Mouse (Mus musculus): ENCODE measurements around the gene Myo3a. TPM values are rescaled to one million over a fixed set of nuclear protein-coding genes. Genes with fewer than 3 reads are reported as not detected.

The Myo3a gene
- total and polyA plus RNA-seq, 3 experiments: not detected

GRCm38 (mm10) chr2:22624188-22624975, 397.1 kb downstream of the Myo3a start:
- Histone ChIP-seq H3K27ac (ENCODE audit: insufficient read depth, low read depth) (no peak overlapping the region), H3K27me3 (replicated peaks) (no peaks in the 10 kb centered on the region), H3K79me2 (replicated peaks; ENCODE audit: control insufficient read depth, extremely low read depth, insufficient read depth, poor library complexity, severe bottlenecking) (no peaks in the 10 kb centered on the region), H3K9ac (ENCODE audit: insufficient read depth, low read depth) (no peak overlapping the region), H3K4me3 (replicated peaks in 1 of 3; ENCODE audit: low read depth in 2 of 3, low read length in 2 of 3, poor library complexity in 1 of 3) (no peak overlapping the region), H3K4me2 (ENCODE audit: insufficient read depth, low read depth, poor library complexity, severe bottlenecking) (no peak overlapping the region), H3K9me3 (replicated peaks; ENCODE audit: low read length) (peaks cover 11% of the 10 kb centered on the region), H3K4me1 (ENCODE audit: control insufficient read depth in 1 of 2, insufficient read depth in 2 of 2) (no peaks in the 10 kb centered on the region), H3K36me3 (replicated peaks in 1 of 2; ENCODE audit: control insufficient read depth in 1 of 2, insufficient read depth in 1 of 2, low read length in 1 of 2) (no peaks in the 10 kb centered on the region)
- DNase-seq (ENCODE audit: extremely low read depth): no peak
- in situ Hi-C loops (cut with MboI; ENCODE audit: low pct_ligation_motif_present, low pct_unique_long_range_greater_than_20kb, low sequenced_read_pairs): no loop called here
- TF ChIP-seq MXI1 (IDR thresholded peaks at IDR 0.05; ENCODE audit: low read depth, low read length) (no peak), JUND (conservative IDR thresholded peaks at IDR 0.05; ENCODE audit: low read depth, low read length) (no peak), SIN3A (IDR thresholded peaks at IDR 0.05; ENCODE audit: low read length) (no peak), USF1 (IDR thresholded peaks at IDR 0.05; ENCODE audit: low read depth, low read length) (no peak)
- dilution Hi-C loops (cut with MboI; ENCODE audit: extremely low pct_ligation_motif_present, extremely low pct_unique_long_range_greater_than_20kb, low sequenced_read_pairs): no loop called here

DNA sequence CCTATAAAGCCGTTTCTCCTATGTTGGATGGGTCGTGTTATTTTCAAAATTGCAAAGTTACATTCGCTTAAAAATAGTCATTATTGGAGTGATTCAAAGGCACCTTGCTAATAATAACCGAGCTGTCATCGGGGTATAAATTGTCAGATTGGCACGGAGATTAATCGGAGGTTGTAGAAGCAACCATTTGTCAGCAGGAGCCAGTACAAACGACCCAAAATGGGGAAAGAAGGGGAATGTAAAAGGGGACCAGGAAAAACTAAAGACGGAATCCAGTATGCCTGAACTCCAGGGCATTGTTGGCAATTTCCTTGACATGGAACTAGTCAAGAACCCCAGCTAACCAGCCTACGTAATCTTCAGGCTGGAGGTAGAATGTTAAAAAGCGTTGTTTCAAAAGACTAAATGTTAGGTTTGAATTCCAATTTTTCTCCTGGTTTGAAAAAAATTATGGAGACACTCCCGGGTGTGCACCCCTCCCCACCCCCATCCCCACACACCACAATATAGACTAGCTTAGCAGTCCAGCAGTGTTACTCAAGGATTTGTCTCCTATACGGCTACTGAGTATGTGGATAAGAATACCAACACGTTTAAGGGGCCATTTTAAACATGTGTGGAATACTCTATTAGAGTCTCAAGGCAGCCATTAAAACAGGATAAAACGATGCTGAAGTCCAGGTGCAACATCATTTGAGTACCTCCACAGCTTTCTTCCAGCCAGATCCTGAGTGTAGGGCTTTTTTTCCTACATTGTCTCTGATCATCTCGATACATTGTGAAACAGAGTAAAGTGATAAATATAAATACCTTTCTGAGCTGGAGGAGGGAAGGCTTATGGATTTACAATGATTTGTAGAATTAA, 398.0 kb downstream of the Myo3a start:
- dilution Hi-C loops (cut with MboI; ENCODE audit: extremely low pct_ligation_motif_present, extremely low pct_unique_long_range_greater_than_20kb, low sequenced_read_pairs): no loop called here

DNA sequence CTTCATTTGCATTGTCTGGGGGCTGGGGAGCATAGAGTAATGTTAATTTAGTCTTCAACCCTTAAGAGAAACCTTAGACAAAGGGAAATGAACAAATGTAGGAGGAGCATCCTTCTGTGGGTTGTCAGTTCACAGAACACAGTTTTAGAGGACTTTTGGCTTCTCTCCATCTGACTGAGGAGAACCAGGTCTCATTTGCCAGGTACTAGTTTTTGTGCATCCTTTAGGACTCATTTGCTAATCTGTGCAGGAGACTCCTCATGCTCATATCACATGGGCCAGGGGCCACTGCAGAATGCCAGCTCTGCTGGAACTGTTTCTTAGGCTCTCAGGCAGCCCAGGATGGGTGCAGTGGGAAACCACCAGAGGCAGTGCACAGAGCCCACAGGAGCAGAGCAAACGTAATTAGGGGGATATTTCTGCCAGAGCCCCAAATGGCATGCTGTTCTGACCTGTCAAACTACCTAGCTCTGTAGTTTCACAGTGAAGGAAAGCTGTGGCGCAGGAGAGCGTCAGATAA, 399.9 kb downstream of the Myo3a start:
- no peak for DNase-seq (ENCODE audit: extremely low read depth)
- in situ Hi-C loops (cut with MboI; ENCODE audit: low pct_ligation_motif_present, low pct_unique_long_range_greater_than_20kb, low sequenced_read_pairs) (no loop called here), dilution Hi-C loops (cut with MboI; ENCODE audit: extremely low pct_ligation_motif_present, extremely low pct_unique_long_range_greater_than_20kb, low sequenced_read_pairs) (no loop called here)
- Histone ChIP-seq H3K79me2 (replicated peaks; ENCODE audit: control insufficient read depth, extremely low read depth, insufficient read depth, poor library complexity, severe bottlenecking) (no peaks in the 10 kb centered on the region), H3K4me1 (ENCODE audit: control insufficient read depth in 1 of 2, insufficient read depth in 2 of 2) (no peaks in the 10 kb centered on the region), H3K4me2 (ENCODE audit: insufficient read depth, low read depth, poor library complexity, severe bottlenecking) (no peak overlapping the region), H3K4me3 (replicated peaks in 1 of 3; ENCODE audit: low read depth in 2 of 3, low read length in 2 of 3, poor library complexity in 1 of 3) (no peak overlapping the region), H3K27me3 (replicated peaks) (no peaks in the 10 kb centered on the region), H3K36me3 (replicated peaks in 1 of 2; ENCODE audit: control insufficient read depth in 1 of 2, insufficient read depth in 1 of 2, low read length in 1 of 2) (no peaks in the 10 kb centered on the region), H3K9me3 (replicated peaks; ENCODE audit: low read length) (peaks cover 10% of the 10 kb centered on the region), H3K27ac (ENCODE audit: insufficient read depth, low read depth) (no peak overlapping the region), H3K9ac (ENCODE audit: insufficient read depth, low read depth) (no peak overlapping the region)
- TF ChIP-seq BHLHE40 (IDR thresholded peaks at IDR 0.05; ENCODE audit: low read depth, low read length) (no peak), MAFK (IDR thresholded peaks at IDR 0.05; ENCODE audit: insufficient replicate concordance, low read length) (no peak), HCFC1 (IDR thresholded peaks at IDR 0.05; ENCODE audit: low read depth, low read length) (no peak), NELFE (IDR thresholded peaks at IDR 0.05; ENCODE audit: low read depth, low read length) (no peak), ZNF384 (IDR thresholded peaks at IDR 0.05; ENCODE audit: low read depth, low read length) (no peak), ZC3H11A (IDR thresholded peaks at IDR 0.05; ENCODE audit: low read depth, low read length) (no peak)

More for the DNA sequence above, 398.0 kb downstream of the Myo3a start:
- peaks cover 11% of the 10 kb centered on the region for H3K9me3 ChIP-seq (replicated peaks; ENCODE audit: low read length)
- H3K4me2 ChIP-seq (ENCODE audit: insufficient read depth, low read depth, poor library complexity, severe bottlenecking): no peak overlapping the region
- H3K27ac ChIP-seq (ENCODE audit: insufficient read depth, low read depth): no peak overlapping the region
- no peak overlapping the region for H3K4me3 ChIP-seq (replicated peaks in 1 of 3; ENCODE audit: low read depth in 2 of 3, low read length in 2 of 3, poor library complexity in 1 of 3)
- H3K4me1 ChIP-seq (ENCODE audit: control insufficient read depth in 1 of 2, insufficient read depth in 2 of 2): no peaks in the 10 kb centered on the region
- no peak for DNase-seq (ENCODE audit: extremely low read depth)
- H3K36me3 ChIP-seq (replicated peaks in 1 of 2; ENCODE audit: control insufficient read depth in 1 of 2, insufficient read depth in 1 of 2, low read length in 1 of 2): no peaks in the 10 kb centered on the region
- H3K27me3 ChIP-seq (replicated peaks): no peaks in the 10 kb centered on the region
- H3K79me2 ChIP-seq (replicated peaks; ENCODE audit: control insufficient read depth, extremely low read depth, insufficient read depth, poor library complexity, severe bottlenecking): no peaks in the 10 kb centered on the region
- no peak overlapping the region for H3K9ac ChIP-seq (ENCODE audit: insufficient read depth, low read depth)
- in situ Hi-C loops (cut with MboI; ENCODE audit: low pct_ligation_motif_present, low pct_unique_long_range_greater_than_20kb, low sequenced_read_pairs): no loop called here
- no peak for TF ChIP-seq POLR2AphosphoS2 (IDR thresholded peaks at IDR 0.05; ENCODE audit: low read depth, low read length)
- no peak for TF ChIP-seq RCOR1 (conservative IDR thresholded peaks at IDR 0.05; ENCODE audit: low read depth, low read length)
- no peak for TF ChIP-seq USF2 (conservative IDR thresholded peaks at IDR 0.05; ENCODE audit: low read depth, low read length)
- no peak for TF ChIP-seq MXI1 (IDR thresholded peaks at IDR 0.05; ENCODE audit: low read depth, low read length)
- no peak for TF ChIP-seq HCFC1 (IDR thresholded peaks at IDR 0.05; ENCODE audit: low read depth, low read length)
- no peak for TF ChIP-seq NRF1 (IDR thresholded peaks at IDR 0.05; ENCODE audit: low read depth, low read length)
